Mouse (Mus musculus) heart, postnatal 0 days (tissue): ENCODE measurements at regions not wholly inside any gene's neighbourhood (a gene's known extent, or its start where the extent isn't known, plus 50 kb on each side); places are given as distances from the start of the nearest gene placed in this dataset.

ENCODE experiments used
- CTCF ChIP-seq: IDR thresholded peaks from 2 replicates; pipeline ENCODE4 v1.5.1; 2016; ENCODE audit warnings: antibody characterized with exemption, control low read depth, low read depth
- EP300 ChIP-seq: IDR thresholded peaks from 2 replicates; pipeline ENCODE4 v1.6.1; 2016; ENCODE audit warnings: antibody characterized with exemption, low read depth

- TF ChIP-seq EP300 (no peak), CTCF (no peak)
These were observed 75.5 kb downstream of the 1700001O22Rik start for GRCm38 (mm10) chr2:30727948-30728347.
